Mouse (Mus musculus): ENCODE data around the gene Rnf20. TPM values are rescaled to one million over a fixed set of nuclear protein-coding genes. Genes with fewer than 3 reads are reported as not detected.

The Rnf20 gene
- 16.1 and 17.3 TPM in 2 replicates for polyA plus RNA-seq (2012; rRNA removed)

DNA sequence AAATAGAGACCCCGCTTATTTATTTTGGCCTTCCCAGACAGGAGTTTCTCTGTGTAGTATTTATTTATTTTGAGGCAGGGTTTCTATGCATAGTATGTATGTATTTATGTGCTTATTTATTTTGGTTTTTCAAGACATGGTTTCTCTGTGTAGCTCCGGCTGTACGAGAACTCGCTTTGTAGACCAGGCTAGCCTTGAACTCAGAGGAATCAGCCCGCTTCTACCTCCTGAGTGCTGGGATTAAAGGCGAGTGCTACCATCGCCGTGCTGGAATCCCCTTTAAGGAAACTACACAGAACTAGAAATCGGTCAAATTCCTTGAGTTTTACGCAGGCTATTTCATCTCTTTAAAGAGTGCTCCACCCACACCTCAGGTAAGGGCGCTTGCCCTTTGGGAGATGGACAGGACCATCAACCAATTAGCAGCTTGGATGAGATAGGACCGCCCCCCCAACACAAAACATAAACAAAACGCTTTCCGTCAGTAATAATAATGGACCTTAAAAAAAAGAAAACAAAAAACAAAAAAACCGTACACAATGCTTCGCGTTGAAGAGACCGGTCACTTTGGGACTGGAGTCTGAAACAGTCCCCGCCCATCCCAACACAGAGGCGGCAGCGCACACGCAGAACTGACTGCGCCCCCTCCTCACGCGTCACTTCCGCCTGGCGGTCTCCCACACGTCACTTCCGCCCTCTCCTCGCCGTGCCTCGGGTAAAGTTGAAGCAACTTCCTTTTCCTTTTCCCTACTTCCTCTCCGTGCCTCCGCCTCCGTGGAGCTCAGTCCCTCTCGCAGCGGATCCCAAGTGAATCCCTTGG, at the start of gene Rnf20:
Gene Rnf20 (plus strand): TSS at position 688 of the 820 bp plus-strand sequence.

GRCm38 (mm10) chr4:49597183-49598100, 34.4 kb upstream of the Rnf20 start, which contains the start of gene Tmem246:
Gene Tmem246 (minus strand): TSS chr4:49597876.

DNA sequence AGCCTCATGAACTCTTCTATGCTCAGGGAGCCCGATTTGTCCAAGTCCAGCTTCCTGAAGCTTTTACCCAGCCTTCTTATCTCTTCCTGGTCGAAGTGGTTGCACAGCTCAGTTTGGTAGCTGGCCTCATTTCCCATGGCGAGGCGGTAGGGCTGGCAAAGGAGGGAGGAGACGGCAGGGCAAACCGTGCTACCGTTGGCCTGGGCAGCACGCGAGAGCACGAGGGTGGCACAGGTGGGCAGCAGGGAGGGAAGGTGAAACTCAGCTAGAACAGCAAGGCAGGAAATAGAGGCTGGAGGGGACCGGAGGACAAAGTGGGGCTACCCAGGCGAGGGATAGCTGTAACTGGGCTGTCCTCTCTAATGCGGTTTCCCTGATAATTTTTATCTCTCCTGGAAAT, 50.0 kb downstream of the Rnf20 start, which contains the start of gene Ppp3r2:
Gene Ppp3r2 (minus strand): TSS at position 213 of the 400 bp plus-strand sequence.

Other genes with a start within 250 kb of the Rnf20 start
- 0.15 TPM in 2 replicates for gene Acnat2, start 223.9 kb upstream of the Rnf20 start, polyA plus RNA-seq (2012; rRNA removed)
- 0.81 and 1.0 TPM in 2 replicates for gene Acnat1, start 158.1 kb upstream of the Rnf20 start, polyA plus RNA-seq (2012; rRNA removed)
- 0.49 and 0.62 TPM in 2 replicates for gene Baat, start 125.4 kb upstream of the Rnf20 start, polyA plus RNA-seq (2012; rRNA removed)
- gene Mrpl50, start 110.9 kb upstream of the Rnf20 start, polyA plus RNA-seq (2012; rRNA removed): 20.6 and 23.6 TPM in 2 replicates
- gene Zfp189, start 110.8 kb upstream of the Rnf20 start, polyA plus RNA-seq (2012; rRNA removed): 1.5 and 1.9 TPM in 2 replicates
- 93.2 and 113 TPM in 2 replicates for gene Aldob, start 82.5 kb upstream of the Rnf20 start, polyA plus RNA-seq (2012; rRNA removed)
- 4.2 and 4.3 TPM in 2 replicates for gene Tmem246, start 34.1 kb upstream of the Rnf20 start, polyA plus RNA-seq (2012; rRNA removed)
- 0.01 TPM in 1 of 2 replicates, not detected in the other for gene Ppp3r2, start 50.0 kb downstream of the Rnf20 start, polyA plus RNA-seq (2012; rRNA removed)
- 0.01 TPM in 2 replicates for gene Grin3a, start 213.7 kb downstream of the Rnf20 start, polyA plus RNA-seq (2012; rRNA removed)